Mouse (Mus musculus): ENCODE measurements around the gene A630076J17Rik.

DNA sequence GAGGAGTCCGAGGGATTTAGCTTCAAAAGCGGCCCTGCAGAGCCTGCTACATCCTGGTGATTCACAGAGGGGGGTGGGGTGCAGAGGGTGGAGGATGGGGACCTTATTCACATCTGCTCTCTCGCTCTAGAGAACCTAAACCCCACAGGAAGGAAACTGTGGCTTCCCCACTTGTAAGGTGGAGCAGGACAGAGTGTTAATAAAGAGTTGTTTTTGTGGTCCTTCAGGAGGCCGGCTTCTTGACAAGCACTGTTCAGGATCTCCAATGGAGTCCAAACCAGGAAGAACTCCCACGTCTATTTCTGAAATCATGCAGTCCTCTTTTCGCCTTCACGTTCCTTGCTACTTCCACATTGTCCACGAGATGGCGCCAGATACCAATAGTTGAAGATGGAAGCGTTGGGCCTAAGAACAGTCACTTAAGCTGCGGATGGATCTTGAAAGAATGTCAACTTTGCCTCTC, 3.0 kb downstream of the A630076J17Rik start:
- TF ChIP-seq EP300 (IDR thresholded peaks at IDR 0.05): no peak
- TF ChIP-seq CTCF (IDR thresholded peaks at IDR 0.05): peak; percentile 98
